Mouse (Mus musculus) thymus, adult 2 months (tissue): Measurements from ENCODE around the gene Il27ra. TPM values are rescaled to one million over a fixed set of nuclear protein-coding genes. Genes with fewer than 3 reads are reported as not detected.
"Not testable (repeated sequence)": the region's sequence is repeated elsewhere in the genome, so short reads cannot be mapped to it uniquely, and the experiment has no call there.

ENCODE experiments used
- DNase-seq: peaks from one replicate; pipeline ENCODE4 v3.0.0; 2021
- H3K27ac ChIP-seq: fragments of 200-500 bp; 2 replicates; pipeline ENCODE4 v1.5.1; 2012; ENCODE audit warnings: low read length, control low read depth; ENCODE audit not compliant: control insufficient read depth, insufficient read depth
- H3K27me3 ChIP-seq: fragments of 200-500 bp; 2 replicates; pipeline ENCODE4 v1.6.1; 2012; ENCODE audit warnings: mild to moderate bottlenecking, low read length, moderate library complexity, mixed read lengths; ENCODE audit not compliant: control insufficient read depth, insufficient read depth
- H3K36me3 ChIP-seq: fragments of 200-500 bp; 2 replicates; pipeline ENCODE4 v1.6.1; 2012; ENCODE audit warnings: mild to moderate bottlenecking, low read length, moderate library complexity; ENCODE audit not compliant: control insufficient read depth, insufficient read depth
- H3K4me1 ChIP-seq: fragments of 200-500 bp; replicated peaks from 2 replicates; pipeline ENCODE4 v1.6.1; 2012; ENCODE audit warnings: low read length; ENCODE audit not compliant: control insufficient read depth, insufficient read depth
- H3K4me3 ChIP-seq: fragments of 200-500 bp; 2 replicates; pipeline ENCODE4 v1.5.1; 2012; ENCODE audit warnings: mild to moderate bottlenecking, low read length, control low read depth, moderate library complexity; ENCODE audit not compliant: control insufficient read depth, insufficient read depth
- CTCF ChIP-seq: fragments of 200-500 bp; IDR thresholded peaks from 2 replicates; pipeline ENCODE4 v1.5.1; 2012; ENCODE audit warnings: mild to moderate bottlenecking, control low read depth, low read length, moderate library complexity, borderline replicate concordance; ENCODE audit not compliant: control insufficient read depth, poor library complexity, insufficient read depth; ENCODE audit errors: extremely low read depth
- POLR2A ChIP-seq: fragments of 200-500 bp; IDR thresholded peaks from 2 replicates; pipeline ENCODE4 v1.6.1; 2012; ENCODE audit warnings: mild to moderate bottlenecking, low read length, control low read depth, moderate library complexity; ENCODE audit not compliant: control insufficient read depth, poor library complexity, insufficient read depth; ENCODE audit errors: extremely low read depth
- WGBS: fragments of 180-500 bp; shearing (Covaris S2); methylation state at CpG from one replicate; pipeline ENCODE4 v1.1.7; 2018; 5-methylcytosine and 5-hydroxymethylcytosine counted together
- polyA plus RNA-seq: library from polyadenylated mRNA; depleted of rRNA; stranded (reverse); fragments of >200 nt; gene quantifications from 2 replicates; pipeline ENCODE4 v1.2.3, GENCODE M21; 2012

The Il27ra gene
- polyA plus RNA-seq, 1 experiment, result 84.0 TPM

GRCm38 (mm10) chr8:83996567-83997505, 45.6 kb downstream of the Il27ra start:
- H3K27ac ChIP-seq, result no peak overlapping the region; the same call in 1 of the 2 replicates
- WGBS, result under 1% methylated on average over 68 of the region's 103 CpGs
- peak; percentile 75 for DNase-seq

GRCm38 (mm10) chr8:83995973-83996372, 46.4 kb downstream of the Il27ra start:
- TF ChIP-seq CTCF, result no peak
- TF ChIP-seq POLR2A, result no peak
- 56% methylated on average over 12 of the region's 12 CpGs for WGBS
- no peak for DNase-seq
- Histone ChIP-seq H3K4me3 (no peak overlapping the region), H3K36me3 (peaks cover 4% of the 10 kb centered on the region; the same call in 1 of the 2 replicates), H3K4me1 (peaks cover 19% of the 10 kb centered on the region), H3K27ac (no peak overlapping the region), H3K27me3 (no peaks in the 10 kb centered on the region)

More at GRCm38 (mm10) chr8:83996567-83997505, 45.6 kb downstream of the Il27ra start:
- peak overlapping the region; percentile 50 for H3K4me3 ChIP-seq
- TF ChIP-seq POLR2A (0 out of 2 replicates have a peak, but pooled peaks have one; percentile 40), CTCF (0 out of 2 replicates have a peak, but pooled peaks have one; percentile 19)
- H3K4me1 ChIP-seq, result peaks cover 19% of the 10 kb centered on the region
- 0 out of 2 replicates have a peak, but pooled peaks cover under 1% of the 10 kb centered on the region for H3K36me3 ChIP-seq
- no peaks in the 10 kb centered on the region for H3K27me3 ChIP-seq

GRCm38 (mm10) chr8:83994030-83994429, 48.4 kb downstream of the Il27ra start:
- Histone ChIP-seq H3K27ac (no peak overlapping the region), H3K27me3 (no peaks in the 10 kb centered on the region), H3K36me3 (peaks cover 4% of the 10 kb centered on the region; the same call in 1 of the 2 replicates), H3K4me1 (peaks cover 8% of the 10 kb centered on the region), H3K4me3 (no peak overlapping the region)
- DNase-seq, result no peak
- WGBS, result 65% methylated on average over 3 of the region's 3 CpGs
- TF ChIP-seq POLR2A (no peak), CTCF (no peak)

GRCm38 (mm10) chr8:83992488-83992887, 49.9 kb downstream of the Il27ra start:
- Histone ChIP-seq H3K27me3 (no peaks in the 10 kb centered on the region), H3K4me1 (peaks cover 4% of the 10 kb centered on the region), H3K27ac (no peak overlapping the region), H3K4me3 (no peak overlapping the region), H3K36me3 (peaks cover 10% of the 10 kb centered on the region; the same call in 1 of the 2 replicates)
- DNase-seq, result no peak
- 96% methylated on average over 2 of the region's 2 CpGs for WGBS
- TF ChIP-seq CTCF (no peak), POLR2A (no peak)

- 93% methylated on average over 14 of the region's 14 CpGs for WGBS
- H3K4me3 ChIP-seq, result no peak overlapping the region
- H3K27ac ChIP-seq, result no peak overlapping the region
- TF ChIP-seq POLR2A (no peak), CTCF (no peak)
- no peaks in the 10 kb centered on the region for H3K27me3 ChIP-seq
- peaks cover 17% of the 10 kb centered on the region for H3K36me3 ChIP-seq
- H3K4me1 ChIP-seq, result no peaks in the 10 kb centered on the region
- no peak for DNase-seq
These were observed 52.2 kb downstream of the Il27ra start for GRCm38 (mm10) chr8:83990170-83990569.

GRCm38 (mm10) chr8:83989243-83989642, 53.1 kb downstream of the Il27ra start:
- peaks cover 17% of the 10 kb centered on the region for H3K36me3 ChIP-seq
- no peak overlapping the region for H3K4me3 ChIP-seq
- WGBS, result 49% methylated on average over 7 of the region's 7 CpGs

GRCm38 (mm10) chr8:83983222-83983621, 59.2 kb downstream of the Il27ra start:
- H3K4me1 ChIP-seq, H3K27me3 ChIP-seq, H3K27ac ChIP-seq, H3K4me3 ChIP-seq, DNase-seq: not testable (repeated sequence)
- H3K36me3 ChIP-seq, result peaks cover 13% of the 10 kb centered on the region
- 96% methylated on average over 2 of the region's 2 CpGs for WGBS

More at GRCm38 (mm10) chr8:83989243-83989642, 53.1 kb downstream of the Il27ra start:
- TF ChIP-seq POLR2A (no peak), CTCF (no peak)
- Histone ChIP-seq H3K27ac (no peak overlapping the region), H3K4me1 (no peaks in the 10 kb centered on the region), H3K27me3 (no peaks in the 10 kb centered on the region)
- no peak for DNase-seq
